Mouse (Mus musculus): ENCODE measurements around the gene Mrap.

Mrap gene

DNA sequence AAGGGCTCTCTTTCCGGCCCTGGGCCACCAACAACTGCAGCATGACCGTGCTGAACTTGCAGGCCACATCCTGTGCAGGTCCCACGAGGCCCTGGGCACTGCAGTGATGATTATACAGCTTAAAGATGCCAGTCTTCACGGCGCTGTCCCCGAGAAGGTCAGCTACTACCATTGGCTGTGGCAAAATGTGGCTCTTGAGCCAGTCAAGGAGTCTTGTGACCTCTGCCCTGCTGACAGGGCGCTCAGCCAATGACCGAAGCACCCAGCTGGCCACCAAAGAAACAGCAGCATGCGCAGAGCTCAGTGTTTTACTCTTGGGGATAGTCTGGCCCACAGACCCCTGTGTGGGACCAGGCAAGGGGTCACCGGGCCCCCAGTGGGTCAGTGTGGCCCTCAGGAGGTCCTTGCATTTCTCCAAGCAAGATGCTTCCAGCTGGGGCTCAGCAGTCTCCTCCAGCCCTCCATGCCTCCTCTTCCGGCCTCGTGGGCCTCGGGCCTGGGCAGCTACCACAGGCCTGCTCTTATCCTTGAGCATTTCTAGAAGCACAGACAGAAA is 15.5 kb downstream of the Mrap start:
- no peak for DNase-seq (ENCODE audit: low read depth)

DNA sequence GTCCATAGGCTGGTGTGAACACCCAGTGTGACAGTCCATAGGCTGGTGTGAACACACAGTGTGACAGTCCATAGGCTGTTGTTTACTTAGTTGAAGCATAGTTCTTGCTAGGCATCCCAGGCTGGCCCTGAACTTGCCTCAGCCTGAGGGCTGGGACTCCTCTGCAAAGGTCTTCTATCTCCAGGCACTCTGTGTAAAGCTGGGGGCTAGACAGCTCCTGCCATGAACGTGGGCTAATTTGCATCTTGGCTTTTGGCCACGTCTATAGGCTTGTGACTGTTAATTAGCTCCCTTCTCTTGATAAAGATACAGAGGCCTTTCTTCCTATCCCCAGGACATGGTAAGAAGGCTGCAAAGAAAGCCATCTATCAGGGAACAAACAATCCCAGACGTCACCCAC is 21.3 kb downstream of the Mrap start:
- DNase-seq (ENCODE audit: low read depth) = no peak

DNA sequence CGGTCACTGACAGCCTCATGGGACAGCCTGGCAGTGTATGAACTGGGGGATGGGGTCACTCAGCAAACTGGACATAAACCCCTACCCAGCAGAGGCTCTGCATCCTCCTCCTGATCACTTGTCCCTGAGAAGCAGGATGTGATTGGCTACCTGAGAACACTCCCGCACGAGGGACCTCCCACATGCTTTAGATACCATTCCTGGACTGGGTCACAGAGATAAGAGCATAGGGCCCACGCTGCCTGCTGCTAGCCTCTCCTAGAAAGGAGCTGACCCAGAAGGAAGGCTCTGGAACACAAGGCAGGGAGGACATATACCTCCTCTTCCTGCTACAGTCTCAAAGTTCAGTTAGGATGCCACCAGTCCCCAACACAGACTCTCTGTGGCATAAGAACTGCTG is 22.5 kb downstream of the Mrap start:
- no peak for DNase-seq (ENCODE audit: low read depth)

DNA sequence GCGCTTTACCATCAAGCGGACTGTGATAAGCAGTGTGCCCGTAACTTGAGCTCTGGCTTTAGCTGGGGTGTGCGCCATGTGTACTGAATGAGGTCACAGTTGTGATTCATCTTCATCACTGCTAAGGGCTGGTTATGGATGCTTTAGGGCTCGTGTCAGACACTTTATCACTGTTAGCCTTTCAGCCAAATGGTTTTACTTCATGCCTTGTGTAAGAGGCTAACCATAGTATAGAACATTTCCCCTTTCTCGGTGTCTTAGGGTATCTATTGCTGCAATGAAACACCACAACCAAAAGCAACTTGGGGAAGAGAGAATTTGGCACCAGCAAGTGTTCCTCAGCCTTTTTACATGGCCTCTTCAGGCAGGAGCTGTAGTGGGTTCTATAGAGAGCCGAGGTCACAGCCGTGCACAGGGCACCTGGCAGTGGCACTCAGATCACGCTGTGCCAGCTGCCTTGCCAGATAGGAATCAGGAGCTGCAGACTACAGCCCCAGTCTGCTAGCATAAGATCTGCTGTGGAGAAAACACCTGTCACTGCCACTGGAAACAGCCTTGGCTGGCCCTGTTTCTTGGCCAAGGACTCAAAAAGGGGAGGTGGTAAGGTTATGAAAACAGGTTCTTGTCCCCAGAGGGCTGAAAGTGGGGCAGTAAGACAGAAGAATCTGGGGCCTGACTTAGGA is 27.3 kb downstream of the Mrap start:
- no peak for DNase-seq (ENCODE audit: low read depth)

DNA sequence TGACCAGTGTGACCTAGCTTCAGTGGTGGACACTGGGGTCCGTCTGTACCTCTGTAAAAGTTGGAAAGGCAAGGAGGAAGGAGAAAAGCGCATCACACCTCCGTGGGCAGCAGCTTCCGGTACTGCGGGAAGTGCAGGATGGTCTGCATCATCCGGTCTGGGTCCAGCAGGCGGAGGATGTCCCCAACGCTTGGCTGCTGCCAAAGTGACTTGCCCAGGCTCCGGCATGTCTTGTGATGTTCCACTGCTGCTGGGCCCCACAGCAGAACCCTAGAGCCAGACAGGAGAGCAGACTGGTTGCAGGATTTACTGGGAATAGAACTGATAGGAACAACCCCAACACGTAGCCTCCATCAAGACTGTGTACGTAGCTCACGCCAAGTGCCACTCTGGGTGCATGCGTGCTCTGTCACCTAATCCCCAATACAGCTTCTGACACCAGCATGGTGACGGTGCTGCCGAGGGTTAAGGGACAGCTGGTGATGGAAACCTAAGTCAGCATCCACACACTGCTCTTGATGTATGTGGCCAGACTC is 29.0 kb downstream of the Mrap start:
- no peak for DNase-seq (ENCODE audit: low read depth)

DNA sequence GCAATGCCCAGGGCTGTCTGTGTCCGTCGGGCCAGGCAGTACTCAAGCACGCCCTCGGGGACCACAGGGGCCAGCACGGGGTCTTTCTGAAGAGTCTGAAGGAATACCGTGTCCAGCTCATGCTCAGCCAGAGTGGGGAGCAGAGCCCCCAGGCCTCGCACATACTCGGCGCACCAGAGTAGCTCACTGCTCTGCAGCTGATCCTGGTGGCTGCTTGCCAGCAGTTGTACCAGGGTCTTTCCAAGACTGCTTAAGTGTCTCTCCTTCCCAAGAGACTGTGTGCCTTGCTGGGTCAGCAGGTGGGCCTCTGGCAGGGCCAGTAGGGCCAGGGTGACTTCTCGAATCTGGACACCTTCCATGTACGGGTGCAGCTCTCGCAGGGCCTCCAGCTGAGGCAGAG is 36.2 kb downstream of the Mrap start:
- no peak for DNase-seq (ENCODE audit: low read depth)

DNA sequence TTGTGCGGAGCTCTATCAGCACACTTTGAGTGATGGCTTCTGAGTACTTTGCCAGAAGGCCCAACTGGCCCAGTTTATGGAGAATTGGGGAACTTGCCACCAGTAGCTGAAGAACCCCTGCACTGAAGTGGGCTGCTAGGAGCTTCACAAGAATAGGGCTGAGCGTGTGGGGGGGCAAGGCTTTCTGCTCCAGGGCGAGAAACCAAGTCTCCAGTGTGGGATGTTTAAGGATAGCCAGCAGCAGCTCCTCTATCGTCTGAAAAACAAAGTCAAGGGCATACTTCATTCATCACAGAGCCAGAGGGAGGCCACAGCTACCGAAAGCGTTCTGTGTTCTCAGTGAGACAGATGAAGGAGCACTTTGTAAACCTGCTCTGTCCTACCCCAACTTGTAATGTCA is 36.6 kb downstream of the Mrap start:
- DNase-seq (ENCODE audit: low read depth) = no peak

DNA sequence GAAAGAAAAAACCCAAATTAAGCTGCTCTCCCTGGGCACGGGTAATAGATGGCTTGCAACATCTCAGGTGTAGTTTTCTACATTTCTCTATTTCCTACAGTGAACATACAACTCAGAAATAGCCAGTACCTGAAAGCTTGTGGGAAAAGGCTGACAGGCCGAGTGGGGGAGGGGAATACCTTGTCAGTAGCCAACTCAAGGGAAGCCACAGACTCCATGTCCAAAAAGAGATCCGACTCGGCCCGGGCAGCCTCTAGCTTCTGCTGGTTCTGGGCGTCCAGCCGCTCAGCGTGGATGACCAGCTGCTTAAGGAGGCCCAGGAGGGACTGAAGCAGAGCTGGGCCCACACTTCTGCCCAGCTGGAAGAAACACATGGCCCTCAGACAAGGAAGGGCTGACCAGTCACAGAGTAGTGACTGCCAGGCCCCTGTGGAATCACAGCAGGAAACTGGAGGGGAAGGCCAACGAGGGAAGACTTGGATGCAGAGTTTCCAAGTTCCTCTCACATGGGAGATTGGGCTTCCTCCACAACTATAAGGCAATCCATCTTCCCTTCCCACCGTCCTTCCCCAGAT is 38.0 kb downstream of the Mrap start:
- DNase-seq (ENCODE audit: low read depth) = no peak

DNA sequence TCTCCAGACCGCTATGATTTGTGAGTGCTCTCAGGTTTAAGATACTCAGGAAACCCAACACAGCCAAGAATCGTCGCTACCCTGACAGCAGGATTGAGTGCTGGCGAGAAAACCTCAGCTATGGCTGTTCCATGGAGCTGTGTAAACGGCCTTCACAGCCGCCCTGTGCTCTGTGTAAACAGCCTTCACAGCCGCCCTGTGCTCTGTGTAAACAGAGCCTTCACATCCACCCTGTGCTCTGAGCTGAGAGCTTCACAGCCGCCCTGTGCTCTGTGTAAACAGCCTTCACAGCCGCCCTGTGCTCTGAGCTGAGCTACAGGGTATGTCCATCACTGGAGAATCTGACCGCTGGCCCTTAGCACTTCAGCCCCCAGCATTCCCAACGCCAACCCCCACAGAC is 41.8 kb downstream of the Mrap start:
- no peak for DNase-seq (ENCODE audit: low read depth)

DNA sequence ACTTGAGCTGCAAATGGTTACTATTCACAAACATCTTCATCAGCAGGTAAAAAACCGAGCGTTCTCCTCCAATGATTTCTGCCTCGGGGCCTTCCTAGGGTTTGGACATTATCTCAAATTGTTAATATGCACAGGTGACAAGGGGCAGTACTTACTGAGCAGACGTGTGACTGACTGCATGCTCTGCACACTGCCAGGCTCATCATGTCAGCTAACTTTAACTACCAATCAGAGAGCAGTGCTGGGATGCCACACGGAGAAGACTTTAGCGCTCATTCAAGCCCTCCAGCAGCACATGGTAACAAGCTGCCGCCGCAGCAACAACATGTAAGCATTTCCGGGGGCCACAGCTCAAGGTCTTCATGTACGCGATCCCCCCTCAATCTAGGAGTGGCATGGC is 45.3 kb downstream of the Mrap start:
- DNase-seq (ENCODE audit: low read depth) = no peak

DNA sequence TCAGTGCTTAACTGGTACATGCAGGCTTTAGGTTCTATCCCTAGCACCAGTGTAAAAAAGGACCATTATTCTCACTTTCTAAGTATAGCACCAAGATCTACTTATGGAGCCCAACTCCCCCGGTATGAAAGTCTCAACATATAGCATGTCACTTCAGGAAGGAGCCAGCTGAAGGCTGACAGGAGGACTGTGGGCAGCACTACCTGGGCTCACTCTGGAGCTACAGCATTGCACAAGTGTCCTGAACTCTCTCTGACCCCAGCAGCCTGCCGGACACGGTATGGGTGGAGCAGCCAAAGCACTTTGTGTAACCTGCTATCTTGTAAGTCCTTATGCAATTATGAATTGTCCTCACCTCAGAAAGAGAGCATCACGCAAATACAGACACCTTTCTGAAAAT is 47.2 kb downstream of the Mrap start:
- DNase-seq (ENCODE audit: low read depth) = no peak

DNA sequence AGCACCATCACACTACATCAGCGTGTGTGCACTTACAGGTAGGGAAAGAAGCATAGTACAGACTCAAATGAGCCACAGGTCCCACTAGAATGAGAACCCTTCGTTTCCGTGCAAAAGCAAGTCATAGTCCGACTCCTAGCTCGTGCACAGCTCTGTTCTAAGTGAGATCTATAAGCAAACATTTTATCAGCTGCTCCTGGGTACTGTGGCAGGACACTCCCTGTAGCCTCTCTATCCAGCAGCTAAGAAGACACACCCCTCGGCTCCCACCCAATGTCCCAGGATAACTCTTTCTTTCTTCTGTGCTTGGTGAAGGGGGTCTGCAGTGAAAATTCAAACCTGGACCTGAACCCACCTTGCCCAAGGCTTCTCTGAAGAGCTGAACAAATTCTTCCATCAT is 50.6 kb downstream of the Mrap start:
- DNase-seq (ENCODE audit: low read depth) = no peak

DNA sequence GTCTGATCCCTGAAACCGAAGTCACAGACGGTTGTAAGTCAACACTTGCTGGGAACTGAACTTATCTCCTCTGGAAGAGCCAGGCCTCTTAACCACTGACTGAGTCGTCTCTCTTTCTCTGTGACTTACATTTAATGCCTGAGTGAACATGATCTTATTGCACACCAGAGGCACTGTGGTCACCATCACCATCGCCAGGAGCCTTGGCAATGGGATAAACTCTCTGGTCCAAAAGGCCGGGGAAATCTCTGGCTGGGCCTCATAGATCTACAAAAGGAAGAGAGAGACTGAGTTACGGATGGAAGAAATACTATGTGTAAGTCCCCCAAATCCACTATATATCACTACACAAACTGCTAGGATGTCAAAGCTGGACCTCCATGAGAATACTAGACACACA is 52.9 kb downstream of the Mrap start:
- DNase-seq (ENCODE audit: low read depth) = no peak

DNA sequence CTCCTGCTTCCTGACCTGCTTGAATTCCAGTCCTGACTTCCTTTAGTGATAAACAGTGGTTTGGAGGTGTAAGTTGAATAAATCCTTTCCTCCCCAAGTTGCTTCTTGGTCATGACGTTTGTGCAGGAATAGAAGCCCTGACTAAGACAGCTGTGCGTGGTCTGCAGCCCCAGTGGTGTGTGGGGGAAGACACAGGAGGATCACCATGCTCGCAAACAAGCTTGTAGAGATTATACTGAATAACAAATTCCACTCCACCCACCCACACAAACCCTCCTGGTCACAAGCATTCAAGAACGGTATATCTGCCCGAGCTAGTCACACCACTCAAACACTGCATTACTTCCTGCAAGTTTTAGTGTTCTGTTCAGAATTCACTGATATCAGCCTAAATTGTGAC is 54.1 kb downstream of the Mrap start:
- DNase-seq (ENCODE audit: low read depth) = no peak

DNA sequence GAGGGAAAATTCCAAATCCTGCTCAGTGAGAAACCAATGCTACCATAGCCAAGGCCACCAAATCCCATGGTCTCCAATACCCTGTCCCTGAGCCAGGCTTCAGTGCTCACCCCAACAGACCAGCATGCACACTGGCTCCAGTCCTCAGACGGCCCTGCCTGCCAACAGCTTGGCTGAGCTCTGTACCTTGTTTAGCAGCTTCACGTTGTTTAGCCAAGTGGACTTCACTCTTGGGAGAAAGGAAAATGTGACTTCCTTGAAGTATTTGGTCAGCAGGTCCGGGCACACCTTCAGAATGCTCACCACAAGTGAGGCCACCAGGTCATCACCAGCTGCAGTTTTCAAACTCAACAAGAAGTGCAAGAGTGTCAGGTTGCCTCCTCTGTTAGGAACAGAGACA is 54.5 kb downstream of the Mrap start:
- no peak for DNase-seq (ENCODE audit: low read depth)

DNA sequence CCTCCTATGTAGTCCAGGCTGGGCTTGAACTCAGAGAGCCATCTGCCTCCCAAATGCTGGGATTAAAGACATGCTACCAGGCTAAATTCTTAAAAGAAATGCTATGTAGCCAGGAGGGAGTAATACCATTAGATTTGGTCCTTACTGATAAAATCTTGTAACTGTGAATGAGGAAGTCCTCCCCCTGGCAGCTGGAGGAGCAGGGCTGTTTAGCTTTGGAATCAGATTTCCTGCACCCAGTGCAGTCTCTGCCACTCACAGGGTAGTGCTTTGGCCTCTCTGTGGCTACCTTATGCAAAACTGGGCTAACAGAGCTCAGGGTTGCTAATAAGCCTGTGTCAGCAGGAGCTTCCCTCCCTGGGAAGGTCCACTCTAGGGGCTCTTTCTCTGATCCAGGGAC is 56.7 kb downstream of the Mrap start:
- DNase-seq (ENCODE audit: low read depth) = no peak

DNA sequence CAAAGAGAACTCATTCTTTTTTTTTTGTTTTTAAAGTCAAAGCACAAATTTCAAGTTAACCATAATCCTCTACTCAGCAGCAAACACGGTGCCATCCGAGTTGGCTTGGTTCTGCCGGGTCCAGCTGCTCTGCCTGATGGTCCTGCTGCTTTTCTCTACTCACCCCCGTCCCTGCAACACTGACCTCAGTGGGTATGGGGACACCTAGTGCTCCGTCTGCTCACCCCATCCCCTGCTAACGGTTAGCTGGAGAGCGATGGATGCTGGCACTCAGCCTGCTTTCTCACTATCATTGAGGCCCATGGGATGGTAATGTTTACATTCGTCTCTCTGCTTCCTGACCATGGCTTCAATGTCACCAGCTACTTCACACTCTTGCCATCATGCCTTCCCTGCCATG is 60.4 kb downstream of the Mrap start:
- DNase-seq (ENCODE audit: low read depth) = no peak

DNA sequence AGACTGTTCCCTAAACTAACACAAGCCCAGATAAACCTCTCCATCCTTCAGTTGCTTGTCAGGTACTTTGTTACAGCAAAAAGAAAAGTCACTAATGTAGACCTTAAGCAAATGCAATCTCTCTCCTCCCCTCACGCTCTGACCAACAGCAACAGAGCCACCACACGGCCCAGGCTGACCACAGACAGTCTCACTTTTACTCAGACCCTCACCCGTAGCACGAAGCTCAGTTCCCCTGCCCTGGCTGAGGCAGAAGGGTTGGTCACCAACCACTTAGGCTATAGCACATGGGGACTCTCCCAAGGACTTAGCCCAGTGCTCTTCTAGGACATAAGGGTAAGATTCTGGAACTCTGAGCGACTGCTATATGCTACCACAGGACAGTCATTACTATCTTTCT is 60.8 kb downstream of the Mrap start:
- no peak for DNase-seq (ENCODE audit: low read depth)
